Mouse (Mus musculus): Measurements from ENCODE around the gene Fbxl20. TPM values are rescaled to one million over a fixed set of nuclear protein-coding genes. Genes with fewer than 3 reads are reported as not detected.
A peak's percentile ranks its signal among the peaks of the same experiment; 100 is the strongest.

Gene Fbxl20
- total RNA-seq, 2 experiments from 2014 or later, result 9.6 to 14.0 TPM

DNA sequence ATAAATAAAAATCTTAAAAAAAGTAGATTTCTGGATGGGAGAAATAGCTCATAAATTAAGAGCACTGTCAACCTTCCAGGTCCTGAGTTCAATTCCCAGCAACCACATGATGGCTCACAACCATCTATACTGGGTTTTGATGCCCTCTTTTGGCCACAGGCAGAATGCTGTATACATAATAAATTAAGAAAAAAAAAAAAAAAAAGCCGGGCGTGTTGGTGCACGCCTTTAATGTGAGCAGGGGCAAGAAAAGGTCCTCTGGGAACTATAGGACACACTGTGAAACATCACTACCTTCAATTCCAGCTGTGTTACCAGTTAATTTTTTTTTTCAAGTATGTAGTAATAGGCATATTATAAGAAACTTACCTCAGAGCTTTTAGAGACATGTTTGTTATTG lies 48.9 kb downstream of the Fbxl20 start:
- ATAC-seq (replicated peaks; ENCODE audit: low FRiP score, poor library complexity, severe bottlenecking), result no peak

DNA sequence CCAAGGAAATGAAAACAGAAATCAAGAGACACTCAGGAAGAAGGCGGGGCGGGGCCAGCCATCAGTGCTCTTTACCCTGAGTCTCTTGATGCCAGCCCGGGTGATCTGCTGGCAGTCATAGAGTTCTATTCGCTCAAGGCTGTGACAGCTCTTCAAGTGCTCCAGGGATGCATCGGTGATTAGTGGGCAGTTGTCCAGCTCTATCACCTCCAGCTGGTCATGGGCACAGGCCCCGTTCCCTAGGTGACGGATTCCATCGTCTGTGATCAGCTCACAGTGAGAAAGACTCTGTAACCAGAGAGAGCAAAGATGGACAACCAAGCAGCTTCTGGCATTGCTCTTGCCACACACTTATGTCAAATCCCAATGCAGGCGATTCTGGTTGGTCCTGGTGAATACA lies 59.6 kb downstream of the Fbxl20 start:
- ATAC-seq (replicated peaks; ENCODE audit: low FRiP score, poor library complexity, severe bottlenecking), result no peak

DNA sequence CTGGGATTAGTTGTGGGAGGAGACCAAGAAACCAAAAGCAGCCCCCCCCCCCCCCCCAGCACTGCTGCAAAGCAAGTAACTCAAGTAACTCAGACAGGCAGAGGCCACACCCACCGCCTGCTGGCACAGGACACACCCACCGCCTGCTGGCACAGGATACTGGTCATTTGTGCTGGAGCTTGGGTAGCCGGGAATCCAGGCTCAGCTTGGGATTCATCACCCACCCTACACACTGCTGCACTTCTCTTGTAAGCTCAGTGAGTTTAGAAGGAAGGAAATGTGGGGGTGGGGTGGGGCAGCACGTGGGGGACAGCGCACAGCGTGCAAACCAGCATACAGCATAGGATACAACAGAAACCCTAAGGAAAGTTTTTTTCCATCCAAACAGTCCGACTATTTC lies 62.0 kb downstream of the Fbxl20 start:
- peak; percentile 49; the same call in 1 of the 2 replicates for ATAC-seq (replicated peaks; ENCODE audit: low FRiP score, poor library complexity, severe bottlenecking)

DNA sequence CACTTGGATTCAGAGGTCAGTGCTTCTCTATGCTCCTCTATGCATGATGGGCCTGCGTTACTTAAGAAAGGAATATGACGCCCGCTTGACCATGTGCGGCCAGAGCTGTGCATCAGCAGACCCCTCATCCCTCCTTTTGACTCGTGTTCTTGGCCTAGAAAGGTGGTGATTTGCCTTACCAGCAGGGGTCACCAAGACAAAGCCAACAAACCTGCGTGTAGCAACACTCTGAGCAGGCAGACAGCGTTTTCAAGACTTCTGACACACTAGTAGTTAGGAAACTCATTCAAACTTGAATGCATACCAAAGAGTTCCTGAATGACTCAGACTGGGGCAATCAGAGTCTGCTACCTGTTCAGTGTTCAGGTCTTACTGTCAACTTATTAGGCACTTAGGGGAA lies 63.6 kb downstream of the Fbxl20 start:
- no peak for ATAC-seq (replicated peaks; ENCODE audit: low FRiP score, poor library complexity, severe bottlenecking)

DNA sequence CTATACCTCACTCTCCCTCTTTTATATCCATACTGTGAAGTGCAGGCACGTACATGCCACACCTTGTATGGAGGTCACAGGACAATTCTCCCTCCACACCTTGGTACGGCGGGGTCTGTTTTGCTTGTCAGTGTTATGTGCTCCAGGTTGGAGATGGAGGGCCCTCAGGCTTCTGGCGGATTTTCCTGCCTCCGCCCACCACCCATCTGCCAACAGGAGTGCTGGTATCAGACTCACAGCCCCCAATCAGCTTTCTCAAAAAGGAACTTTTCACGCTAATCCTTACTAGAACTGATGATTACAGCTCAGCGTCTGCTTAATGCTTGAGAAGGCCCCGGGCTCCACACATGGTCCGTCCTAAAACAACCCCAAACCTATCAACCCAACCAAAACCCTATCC lies 64.1 kb downstream of the Fbxl20 start:
- ATAC-seq (replicated peaks; ENCODE audit: low FRiP score, poor library complexity, severe bottlenecking), result no peak

- ATAC-seq (replicated peaks; ENCODE audit: low FRiP score, poor library complexity, severe bottlenecking), result no peak
Observed at GRCm38 (mm10) chr11:98082745-98083144, 67.5 kb downstream of the Fbxl20 start.

DNA sequence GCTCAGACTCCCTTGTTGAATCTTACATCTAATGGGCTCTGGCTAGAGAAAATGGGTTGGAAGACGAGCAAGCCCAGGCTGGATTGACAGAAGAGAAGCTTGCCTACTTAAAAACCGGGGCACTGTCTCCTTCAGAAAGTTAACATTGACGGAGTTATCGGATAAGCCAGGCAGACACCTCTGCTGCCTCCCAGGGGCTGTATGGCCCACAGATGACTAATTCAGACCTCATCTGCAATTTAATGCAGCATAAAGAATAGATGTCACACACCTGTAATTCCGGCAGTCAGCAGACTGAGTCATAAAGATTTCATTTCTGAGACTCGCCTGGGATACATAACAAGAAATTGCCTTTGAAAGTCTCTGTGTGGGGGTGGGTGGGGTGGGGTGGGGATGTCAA lies 69.8 kb downstream of the Fbxl20 start:
- ATAC-seq (replicated peaks; ENCODE audit: low FRiP score, poor library complexity, severe bottlenecking), result no peak

DNA sequence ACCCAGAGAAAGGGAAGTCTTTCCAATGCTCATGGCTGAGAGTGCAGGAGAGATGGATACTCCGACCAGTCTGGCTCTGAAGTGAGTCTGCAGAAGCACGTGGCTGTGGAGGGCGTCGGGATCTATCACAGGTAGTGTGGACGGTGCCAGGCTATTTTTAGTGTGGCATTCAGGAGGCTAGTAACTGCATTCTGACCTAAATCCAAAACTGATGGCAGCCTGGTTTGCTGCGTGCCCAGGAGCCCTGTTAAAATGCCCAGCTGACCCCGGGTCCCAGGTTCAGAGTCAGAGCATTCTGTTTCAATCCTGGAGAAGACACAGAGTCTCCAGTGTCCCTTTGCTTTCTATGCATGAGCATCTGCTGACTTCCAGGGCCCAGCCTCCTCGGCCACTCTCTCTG lies 73.1 kb downstream of the Fbxl20 start:
- ATAC-seq (replicated peaks; ENCODE audit: low FRiP score, poor library complexity, severe bottlenecking), result no peak

- ATAC-seq (replicated peaks; ENCODE audit: low FRiP score, poor library complexity, severe bottlenecking), result peak; percentile 93
Observed at GRCm38 (mm10) chr11:98075195-98075808, 74.9 kb downstream of the Fbxl20 start.

- ATAC-seq (replicated peaks; ENCODE audit: low FRiP score, poor library complexity, severe bottlenecking), result no peak
Observed at GRCm38 (mm10) chr11:98073442-98073841, 76.8 kb downstream of the Fbxl20 start.

DNA sequence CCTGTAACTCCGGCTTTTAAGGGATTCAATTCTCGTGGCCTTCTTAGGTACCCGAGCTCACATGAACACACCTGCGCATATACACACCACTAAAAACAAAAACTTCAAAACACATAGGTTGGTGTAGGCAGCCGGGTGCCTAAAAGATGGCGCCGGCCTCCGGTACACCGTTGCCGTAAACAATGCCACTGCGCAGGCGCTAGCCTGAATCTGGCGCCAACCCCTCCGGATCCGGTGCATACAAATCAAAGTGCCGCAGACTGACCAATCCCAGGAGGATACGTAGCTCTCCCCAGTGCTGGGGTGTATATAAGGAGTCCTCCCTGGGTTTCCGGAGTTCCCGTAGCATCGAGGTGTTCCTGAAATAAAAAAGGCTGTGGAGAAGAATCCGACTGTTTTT lies 82.9 kb downstream of the Fbxl20 start:
- no peak for ATAC-seq (replicated peaks; ENCODE audit: low FRiP score, poor library complexity, severe bottlenecking)

DNA sequence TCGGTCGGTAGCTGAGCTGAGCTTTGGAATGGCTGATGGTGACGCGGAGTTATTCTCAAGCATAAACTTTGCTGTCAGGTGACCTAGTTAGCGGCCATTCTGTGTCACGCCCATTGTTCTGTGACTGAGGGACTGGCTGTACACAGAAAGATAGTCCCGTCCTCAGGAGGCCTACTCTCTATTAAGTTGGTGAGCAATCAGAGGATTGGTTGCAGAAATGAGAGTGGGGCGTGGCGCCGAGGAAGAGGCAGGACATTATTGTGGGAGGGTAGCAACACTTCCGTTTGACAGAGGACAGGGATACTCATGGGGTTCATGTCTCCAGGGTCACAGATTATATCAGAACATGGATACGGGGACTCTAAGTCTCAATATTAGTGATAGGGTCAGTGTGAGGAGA lies 84.0 kb downstream of the Fbxl20 start:
- no peak for ATAC-seq (replicated peaks; ENCODE audit: low FRiP score, poor library complexity, severe bottlenecking)

DNA sequence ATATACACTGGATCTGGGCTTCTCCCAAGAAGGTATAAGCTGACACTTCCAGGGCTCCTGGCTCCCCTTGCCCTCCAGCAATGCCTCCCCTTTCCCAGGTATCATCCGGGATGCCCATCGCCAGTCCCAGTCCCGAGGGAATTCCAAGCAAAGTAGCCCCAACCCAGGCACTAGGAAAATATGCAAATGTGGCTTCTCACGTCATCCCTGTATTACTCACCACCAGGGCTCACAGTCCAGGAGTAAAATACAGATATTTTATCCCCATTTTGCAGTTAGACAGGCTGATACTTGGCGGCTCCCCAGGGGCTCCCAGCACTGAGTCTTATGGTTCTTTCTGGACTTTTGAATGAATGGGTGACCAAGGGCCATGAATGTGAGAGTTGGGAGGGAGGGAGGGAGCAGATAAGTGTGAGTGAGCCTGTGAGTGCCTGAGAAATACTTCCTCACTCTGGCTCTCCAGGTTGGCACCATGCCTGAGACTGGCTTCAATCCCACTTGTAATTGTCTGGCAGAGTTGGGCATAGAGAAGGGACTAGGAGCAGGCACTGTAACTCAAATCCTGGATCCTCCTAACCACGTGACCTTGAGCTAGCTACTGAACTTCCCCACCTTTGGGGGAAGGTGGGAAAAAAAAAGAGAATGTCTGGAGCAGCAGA lies 88.2 kb downstream of the Fbxl20 start:
- ATAC-seq (replicated peaks; ENCODE audit: low FRiP score, poor library complexity, severe bottlenecking), result no peak

- ATAC-seq (replicated peaks; ENCODE audit: low FRiP score, poor library complexity, severe bottlenecking), result no peak
Observed at GRCm38 (mm10) chr11:98061441-98061840, 88.8 kb downstream of the Fbxl20 start.

GRCm38 (mm10) chr11:98060104-98060692 lies 90.0 kb downstream of the Fbxl20 start:
- peak; percentile 20; the same call in 1 of the 2 replicates for ATAC-seq (replicated peaks; ENCODE audit: low FRiP score, poor library complexity, severe bottlenecking)

DNA sequence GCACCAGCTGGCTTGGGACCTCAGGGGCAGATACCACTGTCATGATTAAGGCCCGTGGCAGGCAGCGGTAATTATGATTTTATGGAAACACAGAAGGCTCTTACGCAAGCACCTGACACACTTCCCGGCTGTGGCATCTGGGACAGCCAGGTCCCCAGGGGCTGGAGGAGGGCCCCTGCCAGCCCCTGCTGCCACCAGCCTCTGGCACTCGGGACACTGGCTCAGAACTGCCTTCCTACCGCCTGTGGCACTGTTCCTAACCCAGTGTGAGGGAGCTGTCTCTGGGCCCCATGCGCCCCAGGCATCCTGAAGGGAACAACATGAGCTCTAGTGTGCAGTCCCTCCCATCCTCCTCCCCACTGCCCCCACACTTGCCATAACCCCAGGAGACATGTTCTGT lies 90.5 kb downstream of the Fbxl20 start:
- no peak for ATAC-seq (replicated peaks; ENCODE audit: low FRiP score, poor library complexity, severe bottlenecking)

GRCm38 (mm10) chr11:98057998-98058397 lies 92.2 kb downstream of the Fbxl20 start:
- ATAC-seq (replicated peaks; ENCODE audit: low FRiP score, poor library complexity, severe bottlenecking), result no peak

GRCm38 (mm10) chr11:98057466-98057865 lies 92.7 kb downstream of the Fbxl20 start:
- ATAC-seq (replicated peaks; ENCODE audit: low FRiP score, poor library complexity, severe bottlenecking), result no peak

DNA sequence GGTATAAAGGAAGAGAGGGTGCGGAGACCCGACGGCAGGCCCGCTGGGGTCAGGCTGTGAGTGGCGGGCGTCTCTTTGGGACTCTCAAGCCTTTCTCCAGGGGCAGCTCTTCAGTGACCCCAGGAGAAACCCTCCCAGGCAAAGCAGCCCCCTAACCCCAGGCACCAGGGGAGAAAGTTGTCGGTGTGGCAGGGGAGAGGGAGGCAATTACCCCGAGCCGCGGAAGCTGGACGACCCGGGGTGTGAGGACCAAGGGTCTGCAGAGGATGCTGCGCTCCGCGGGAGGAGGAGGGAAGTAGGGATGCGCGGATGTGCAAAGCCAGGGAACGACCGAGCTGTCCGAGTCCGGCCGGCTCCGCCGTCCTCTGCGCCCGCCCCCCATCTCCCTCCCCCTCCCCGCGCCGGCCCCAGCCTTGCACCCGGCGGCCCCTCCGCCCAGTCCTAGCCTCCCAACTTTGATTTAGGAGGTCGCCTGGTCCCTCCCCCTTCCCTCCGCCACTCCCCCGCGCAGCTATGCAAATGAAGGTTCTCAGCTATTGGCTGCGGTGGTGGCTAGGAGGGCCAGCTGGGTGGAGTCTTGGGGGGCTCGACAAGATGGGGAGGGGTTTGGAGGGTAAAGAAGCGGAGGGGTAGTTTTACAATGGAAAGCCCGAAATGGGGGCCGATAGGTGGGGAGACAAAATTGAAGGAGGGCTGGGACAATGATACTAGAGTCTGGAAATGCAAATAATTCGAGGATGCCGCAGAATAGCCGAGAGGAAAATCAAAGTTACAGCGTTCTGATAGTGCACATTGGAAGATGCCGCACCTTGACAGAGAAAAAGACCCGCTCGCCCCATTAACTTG lies 97.0 kb downstream of the Fbxl20 start, which contains the start of gene Stac2:
Stac2 (minus strand) TSS at position 474 of the 846 bp plus-strand sequence.
- ATAC-seq (replicated peaks; ENCODE audit: low FRiP score, poor library complexity, severe bottlenecking), result no peak

Measured in erythroblast, adult 5-6 weeks (primary cell).